Mouse (Mus musculus): ENCODE measurements around the gene Chrna1. TPM values are rescaled to one million over a fixed set of nuclear protein-coding genes. Genes with fewer than 3 reads are reported as not detected.

Gene Chrna1
- polyA plus RNA-seq, 1 experiment from 2014 or later = 0.20 TPM

DNA sequence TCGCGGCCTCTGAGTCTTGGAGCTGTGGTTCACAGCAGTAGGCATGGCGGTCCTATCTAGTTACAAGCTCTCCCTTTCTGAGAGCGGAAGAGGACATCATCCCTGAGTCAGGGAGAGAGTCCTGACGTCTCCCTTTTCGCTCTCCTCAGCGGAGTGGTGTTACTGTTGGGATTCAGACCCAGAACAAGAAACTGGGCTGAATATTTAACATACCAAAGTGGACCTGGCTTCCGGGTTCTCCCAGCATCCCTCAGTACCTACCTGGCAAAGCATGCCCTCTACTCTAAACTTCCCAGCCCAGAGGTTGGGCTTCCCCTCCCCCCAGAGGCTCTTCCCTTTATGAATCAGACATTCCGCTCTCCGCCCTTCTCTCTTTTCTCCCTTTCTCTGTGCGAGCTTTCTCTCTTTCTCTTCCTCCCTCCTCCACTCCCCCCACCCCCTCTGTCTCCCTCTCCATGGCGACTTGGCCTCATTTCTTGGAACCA lies 5.3 kb upstream of the Chrna1 start:
- Histone ChIP-seq H3K9ac (ENCODE audit: low read depth, low read length) (peak overlapping the region; percentile 54), H3K4me3 (ENCODE audit: low read length) (peak overlapping the region; percentile 44), H3K9me3 (ENCODE audit: control insufficient read depth, low read length) (no peaks in the 10 kb centered on the region), H3K27ac (ENCODE audit: low read depth, low read length) (peak overlapping the region; percentile 29; the same call in 1 of the 2 replicates), H3K27me3 (replicated peaks; ENCODE audit: control insufficient read depth, insufficient read depth, low read length) (peaks cover 3% of the 10 kb centered on the region; the same call in 1 of the 2 replicates), H3K4me2 (ENCODE audit: low read length) (peak overlapping the region; percentile 79), H3K36me3 (ENCODE audit: control insufficient read depth, insufficient read depth, low read length) (no peaks in the 10 kb centered on the region), H3K4me1 (ENCODE audit: control insufficient read depth, insufficient read depth, low read depth, low read length) (no peaks in the 10 kb centered on the region; the same call in 1 of the 2 replicates)
- ATAC-seq = peak; percentile 56; the same call in 1 of the 2 replicates
- 7% methylated on average over 12 of the region's 12 CpGs for WGBS

GRCm38 (mm10) chr2:73584645-73585346 lies 4.7 kb upstream of the Chrna1 start:
- WGBS = 3% methylated on average over 15 of the region's 18 CpGs
- Histone ChIP-seq H3K9ac (ENCODE audit: low read depth, low read length) (peak overlapping the region; percentile 54), H3K27me3 (replicated peaks; ENCODE audit: control insufficient read depth, insufficient read depth, low read length) (peaks cover 3% of the 10 kb centered on the region; the same call in 1 of the 2 replicates), H3K4me1 (ENCODE audit: control insufficient read depth, insufficient read depth, low read depth, low read length) (no peaks in the 10 kb centered on the region), H3K9me3 (ENCODE audit: control insufficient read depth, low read length) (no peaks in the 10 kb centered on the region), H3K36me3 (ENCODE audit: control insufficient read depth, insufficient read depth, low read length) (no peaks in the 10 kb centered on the region), H3K4me2 (ENCODE audit: low read length) (peak overlapping the region; percentile 79), H3K4me3 (ENCODE audit: low read length) (peak overlapping the region; percentile 44), H3K27ac (ENCODE audit: low read depth, low read length) (no peak overlapping the region)
- ATAC-seq = peak; percentile 84

GRCm38 (mm10) chr2:73580720-73581119 lies 582 bp upstream of the Chrna1 start:
- WGBS = 92% methylated on average over 5 of the region's 5 CpGs
- no peak overlapping the region for H3K4me3 ChIP-seq (ENCODE audit: low read length)
- ATAC-seq = no peak

GRCm38 (mm10) chr2:73579168-73579567 lies 970 bp downstream of the Chrna1 start:
- no peak for ATAC-seq
- 71% methylated on average over 5 of the region's 5 CpGs for WGBS
- Histone ChIP-seq H3K4me1 (ENCODE audit: control insufficient read depth, insufficient read depth, low read depth, low read length) (no peaks in the 10 kb centered on the region), H3K9me3 (ENCODE audit: control insufficient read depth, low read length) (no peaks in the 10 kb centered on the region), H3K4me3 (ENCODE audit: low read length) (no peak overlapping the region), H3K27me3 (replicated peaks; ENCODE audit: control insufficient read depth, insufficient read depth, low read length) (peaks cover 3% of the 10 kb centered on the region; the same call in 1 of the 2 replicates), H3K27ac (ENCODE audit: low read depth, low read length) (no peak overlapping the region), H3K4me2 (ENCODE audit: low read length) (no peak overlapping the region), H3K36me3 (ENCODE audit: control insufficient read depth, insufficient read depth, low read length) (no peaks in the 10 kb centered on the region), H3K9ac (ENCODE audit: low read depth, low read length) (no peak overlapping the region)

More at GRCm38 (mm10) chr2:73580720-73581119, 582 bp upstream of the Chrna1 start:
- H3K9ac ChIP-seq (ENCODE audit: low read depth, low read length) = no peak overlapping the region
- H3K4me1 ChIP-seq (ENCODE audit: control insufficient read depth, insufficient read depth, low read depth, low read length) = no peaks in the 10 kb centered on the region
- H3K9me3 ChIP-seq (ENCODE audit: control insufficient read depth, low read length) = no peaks in the 10 kb centered on the region
- no peaks in the 10 kb centered on the region for H3K36me3 ChIP-seq (ENCODE audit: control insufficient read depth, insufficient read depth, low read length)
- peaks cover 3% of the 10 kb centered on the region; the same call in 1 of the 2 replicates for H3K27me3 ChIP-seq (replicated peaks; ENCODE audit: control insufficient read depth, insufficient read depth, low read length)
- H3K27ac ChIP-seq (ENCODE audit: low read depth, low read length) = no peak overlapping the region
- H3K4me2 ChIP-seq (ENCODE audit: low read length) = no peak overlapping the region

DNA sequence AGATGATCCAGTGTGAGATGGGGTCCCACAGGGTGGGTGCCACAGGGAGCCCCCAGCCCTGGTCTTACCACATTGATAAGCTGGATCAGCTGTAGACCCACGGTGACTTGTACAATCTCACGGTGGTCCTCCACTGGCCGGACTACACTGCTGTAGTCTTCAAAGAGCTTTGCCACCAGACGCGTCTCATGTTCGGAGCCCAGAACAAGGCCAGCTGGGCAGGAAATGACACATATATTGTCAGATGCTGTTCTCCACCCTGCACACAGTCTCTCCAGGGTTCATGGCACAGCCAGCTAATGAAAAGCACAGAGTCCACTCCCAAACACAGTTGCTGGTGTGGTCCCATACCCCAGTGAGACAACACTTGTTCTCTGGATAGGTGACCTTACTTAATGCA lies 5.7 kb downstream of the Chrna1 start:
- no peaks in the 10 kb centered on the region for H3K27me3 ChIP-seq (replicated peaks; ENCODE audit: control insufficient read depth, insufficient read depth, low read length)
- H3K4me3 ChIP-seq (ENCODE audit: low read length) = no peak overlapping the region
- H3K4me2 ChIP-seq (ENCODE audit: low read length) = no peak overlapping the region
- no peak for ATAC-seq
- H3K9me3 ChIP-seq (ENCODE audit: control insufficient read depth, low read length) = no peaks in the 10 kb centered on the region
- no peak overlapping the region for H3K27ac ChIP-seq (ENCODE audit: low read depth, low read length)
- no peaks in the 10 kb centered on the region for H3K36me3 ChIP-seq (ENCODE audit: control insufficient read depth, insufficient read depth, low read length)
- WGBS = 90% methylated on average over 6 of the region's 6 CpGs
- no peak overlapping the region for H3K9ac ChIP-seq (ENCODE audit: low read depth, low read length)
- H3K4me1 ChIP-seq (ENCODE audit: control insufficient read depth, insufficient read depth, low read depth, low read length) = peaks cover 2% of the 10 kb centered on the region; the same call in 1 of the 2 replicates

- no peaks in the 10 kb centered on the region for H3K36me3 ChIP-seq (ENCODE audit: control insufficient read depth, insufficient read depth, low read length)
- no peaks in the 10 kb centered on the region for H3K9me3 ChIP-seq (ENCODE audit: control insufficient read depth, low read length)
- no peak overlapping the region for H3K4me3 ChIP-seq (ENCODE audit: low read length)
- no peak overlapping the region for H3K4me2 ChIP-seq (ENCODE audit: low read length)
- H3K9ac ChIP-seq (ENCODE audit: low read depth, low read length) = no peak overlapping the region
- ATAC-seq = no peak
- H3K27me3 ChIP-seq (replicated peaks; ENCODE audit: control insufficient read depth, insufficient read depth, low read length) = no peaks in the 10 kb centered on the region
- H3K27ac ChIP-seq (ENCODE audit: low read depth, low read length) = no peak overlapping the region; the same call in 1 of the 2 replicates
- 88% methylated on average over 4 of the region's 4 CpGs for WGBS
- peaks cover 2% of the 10 kb centered on the region; the same call in 1 of the 2 replicates for H3K4me1 ChIP-seq (ENCODE audit: control insufficient read depth, insufficient read depth, low read depth, low read length)
Measured at GRCm38 (mm10) chr2:73573556-73573955, 6.6 kb downstream of the Chrna1 start.

GRCm38 (mm10) chr2:73572539-73573372 lies 7.4 kb downstream of the Chrna1 start:
- Histone ChIP-seq H3K27me3 (replicated peaks; ENCODE audit: control insufficient read depth, insufficient read depth, low read length) (no peaks in the 10 kb centered on the region), H3K9me3 (ENCODE audit: control insufficient read depth, low read length) (no peaks in the 10 kb centered on the region), H3K4me3 (ENCODE audit: low read length) (peak overlapping the region; percentile 28), H3K9ac (ENCODE audit: low read depth, low read length) (peak overlapping the region; percentile 28), H3K4me2 (ENCODE audit: low read length) (peak overlapping the region; percentile 53), H3K36me3 (ENCODE audit: control insufficient read depth, insufficient read depth, low read length) (no peaks in the 10 kb centered on the region), H3K27ac (ENCODE audit: low read depth, low read length) (peak overlapping the region; percentile 30), H3K4me1 (ENCODE audit: control insufficient read depth, insufficient read depth, low read depth, low read length) (peaks cover 2% of the 10 kb centered on the region; the same call in 1 of the 2 replicates)
- ATAC-seq = peak; percentile 96
- 14% methylated on average over 23 of the region's 23 CpGs for WGBS

DNA sequence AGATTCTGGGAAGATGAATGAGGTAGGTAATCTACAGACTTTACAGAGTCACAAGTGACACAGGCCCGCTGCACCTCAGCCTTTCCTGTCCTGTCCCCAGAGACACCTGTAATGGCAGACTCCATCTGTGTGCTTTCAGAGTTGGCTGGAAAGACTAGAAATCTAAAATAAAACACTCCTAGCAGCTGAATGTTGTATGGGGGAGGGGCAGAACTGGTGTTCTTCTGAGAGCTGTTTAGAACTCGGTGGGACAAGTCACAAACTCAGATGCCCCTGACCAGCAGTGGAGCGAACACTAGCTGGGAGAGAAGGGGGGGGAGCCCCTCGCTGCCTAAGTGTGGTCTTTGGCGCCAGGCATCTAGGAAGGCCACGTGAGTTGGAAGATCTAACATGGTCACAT lies 8.2 kb downstream of the Chrna1 start:
- H3K27ac ChIP-seq (ENCODE audit: low read depth, low read length) = no peak overlapping the region
- H3K27me3 ChIP-seq (replicated peaks; ENCODE audit: control insufficient read depth, insufficient read depth, low read length) = no peaks in the 10 kb centered on the region
- H3K4me1 ChIP-seq (ENCODE audit: control insufficient read depth, insufficient read depth, low read depth, low read length) = peaks cover 2% of the 10 kb centered on the region; the same call in 1 of the 2 replicates
- no peaks in the 10 kb centered on the region for H3K9me3 ChIP-seq (ENCODE audit: control insufficient read depth, low read length)
- H3K36me3 ChIP-seq (ENCODE audit: control insufficient read depth, insufficient read depth, low read length) = no peaks in the 10 kb centered on the region
- ATAC-seq = no peak
- no peak overlapping the region for H3K9ac ChIP-seq (ENCODE audit: low read depth, low read length)
- no peak overlapping the region for H3K4me2 ChIP-seq (ENCODE audit: low read length)
- no peak overlapping the region for H3K4me3 ChIP-seq (ENCODE audit: low read length)
- 67% methylated on average over 6 of the region's 6 CpGs for WGBS

DNA sequence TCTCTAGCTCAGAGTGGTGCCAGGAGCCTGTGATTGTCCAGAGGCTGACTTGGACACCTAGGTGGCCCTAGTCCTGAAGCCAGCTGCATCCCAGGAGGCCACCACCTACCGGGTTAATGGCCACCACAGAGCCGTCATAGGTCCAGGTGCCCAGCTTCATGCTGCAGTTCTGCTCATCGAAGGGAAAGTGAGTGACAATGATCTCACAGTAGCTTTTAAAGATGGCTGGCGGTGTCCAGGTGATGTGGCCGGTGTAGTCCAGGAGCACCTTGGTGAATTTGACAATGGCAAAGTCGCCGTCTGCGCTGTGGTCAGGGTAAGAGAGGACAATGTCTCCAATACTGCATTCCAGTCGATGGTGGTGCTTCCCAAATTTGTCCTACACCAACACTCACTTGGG lies 8.8 kb downstream of the Chrna1 start:
- no peak for ATAC-seq
- H3K9ac ChIP-seq (ENCODE audit: low read depth, low read length) = no peak overlapping the region
- no peaks in the 10 kb centered on the region for H3K9me3 ChIP-seq (ENCODE audit: control insufficient read depth, low read length)
- H3K4me2 ChIP-seq (ENCODE audit: low read length) = no peak overlapping the region
- 92% methylated on average over 9 of the region's 9 CpGs for WGBS
- no peak overlapping the region for H3K4me3 ChIP-seq (ENCODE audit: low read length)
- H3K27me3 ChIP-seq (replicated peaks; ENCODE audit: control insufficient read depth, insufficient read depth, low read length) = no peaks in the 10 kb centered on the region
- H3K27ac ChIP-seq (ENCODE audit: low read depth, low read length) = no peak overlapping the region
- no peaks in the 10 kb centered on the region for H3K36me3 ChIP-seq (ENCODE audit: control insufficient read depth, insufficient read depth, low read length)
- H3K4me1 ChIP-seq (ENCODE audit: control insufficient read depth, insufficient read depth, low read depth, low read length) = peaks cover 2% of the 10 kb centered on the region; the same call in 1 of the 2 replicates
